Mouse (Mus musculus) Patski (cell line): Measurements from ENCODE around the gene Abcb10. TPM values are rescaled to one million over a fixed set of nuclear protein-coding genes. Genes with fewer than 3 reads are reported as not detected.

Experiments
- ATAC-seq: fragments of 100-300 bp; one replicate; pipeline ENCODE4 v1.8.0; 2021
- CTCF ChIA-PET: fragments of 350-600 bp; sonication (Branson Sonifier 250); formaldehyde crosslinking; loops from one replicate; lab custom pipeline; 2022; ENCODE audit warnings: inconsistent platforms; lab: Charles Lee
- POLR2A ChIA-PET: fragments of 350-600 bp; sonication (Branson Sonifier 250); formaldehyde crosslinking; loops from one replicate; lab custom pipeline; 2022; ENCODE audit warnings: antibody characterized with exemption, inconsistent platforms; lab: Charles Lee
- DNase-seq: peaks from one replicate; pipeline ENCODE4 v3.0.0-alpha.2; 2011; ENCODE audit warnings: low read depth, low spot score
- H3K27me3 ChIP-seq: fragments of 371-371 bp; one replicate; pipeline ENCODE4 v1.5.1; 2021
- CTCF ChIP-seq: fragments of 100-300 bp; IDR thresholded peaks from one replicate; pipeline ENCODE4 v1.5.1; 2021
- in situ Hi-C: fragments of 300-500 bp; cut with MboI; formaldehyde crosslinking; loops from 3 replicates; pipeline ENCODE4 v1.11.1; 2018; ENCODE audit warnings: low pct_unique_long_range_greater_than_20kb, mixed read lengths
- polyA plus RNA-seq: library from polyadenylated mRNA; unstranded; gene quantifications from one replicate; pipeline ENCODE4 v1.2.3, GENCODE M21; 2021

Abcb10 gene
- polyA plus RNA-seq, 1 experiment from 2014 or later: 19.6 TPM

GRCm38 (mm10) chr8:123912265-123912664 lies 70.7 kb downstream of the Abcb10 start:
- no peak for ATAC-seq
- TF ChIP-seq CTCF: no peak
- CTCF ChIA-PET: interaction anchor here (0.9 kb wide), 1 partner anchor 12 kb away, joined by 5 read pairs; no protein-coding TSS in a partner anchor

GRCm38 (mm10) chr8:123907604-123908003 lies 75.3 kb downstream of the Abcb10 start:
- H3K27me3 ChIP-seq: no peaks in the 10 kb centered on the region
- DNase-seq (no peak), ATAC-seq (no peak)
- TF ChIP-seq CTCF: no peak
- ChIA-PET POLR2A (no interaction called here), CTCF (no interaction called here)
- in situ Hi-C loops: no loop called here

More at GRCm38 (mm10) chr8:123912265-123912664, 70.7 kb downstream of the Abcb10 start:
- POLR2A ChIA-PET: no interaction called here
- DNase-seq: no peak
- no peaks in the 10 kb centered on the region for H3K27me3 ChIP-seq
- in situ Hi-C loops: no loop called here

GRCm38 (mm10) chr8:123902653-123903052 lies 80.3 kb downstream of the Abcb10 start:
- H3K27me3 ChIP-seq: no peaks in the 10 kb centered on the region
- DNase-seq (no peak), ATAC-seq (no peak)
- TF ChIP-seq CTCF: no peak
- ChIA-PET POLR2A (no interaction called here), CTCF (no interaction called here)
- in situ Hi-C loops: no loop called here

Other genes starting within 250 kb of the Abcb10 start
- 34.1 TPM for gene Rab4a, start 177.1 kb downstream of the Abcb10 start, polyA plus RNA-seq
- 4.9 TPM for gene Ccsap, start 122.9 kb downstream of the Abcb10 start, polyA plus RNA-seq
- gene Acta1, start 88.4 kb downstream of the Abcb10 start, polyA plus RNA-seq: 0.12 TPM
- gene Nup133, start 33.9 kb downstream of the Abcb10 start, polyA plus RNA-seq: 16.6 TPM
- gene Taf5l, start 38.3 kb upstream of the Abcb10 start, polyA plus RNA-seq: 28.6 TPM
- gene Urb2, start 38.4 kb upstream of the Abcb10 start, polyA plus RNA-seq: 11.6 TPM
- 129 TPM for gene Galnt2, start 248.3 kb upstream of the Abcb10 start, polyA plus RNA-seq